22 mouse cellular contexts compared by ENCODE assay signal in genomic region chr1:154036729-154037270, GRCm38 (mm10).
DNase-seq lines count a peak whose midpoint lies in the region; ATAC-seq and TF ChIP-seq lines count a peak whose summit lies in the region.
"Had no signal": no experiment of that assay in that cellular context is flagged by ENCODE, and none has a peak within 500 bp of the region (broad histone marks: within the 10 kb centered on the region; RNA-seq: fewer than 3 reads in every experiment).

No protein-coding gene starts in this region.

- no peak for TF ChIP-seq EP300 in liver, embryonic 14.5 days (IDR thresholded peaks at IDR 0.05; ENCODE audit: low read depth)
- no peak for TF ChIP-seq EP300 in stomach, postnatal 0 days (optimal IDR thresholded peaks at IDR 0.05)

- H3K9me3 ChIP-seq in intestine, embryonic 15.5 days = no peaks in the 10 kb centered on the region
- no peaks in the 10 kb centered on the region for H3K9me3 ChIP-seq in intestine, postnatal 0 days (ENCODE audit: control insufficient read depth)
- no peaks in the 10 kb centered on the region for H3K9me3 ChIP-seq in liver, embryonic 14.5 days (ENCODE audit: control insufficient read depth, low read length)
- H3K9me3 ChIP-seq in stomach, postnatal 0 days (ENCODE audit: control insufficient read depth, low read length) = no peaks in the 10 kb centered on the region
- H3K9me3 ChIP-seq: embryonic facial prominence, embryonic 15.5 days; heart, embryonic 10.5 days; limb, embryonic 12.5 days; lung, embryonic 15.5 days had no signal

- DNase-seq in ZHBTc4 (ENCODE audit: low read depth, low spot score) = peak; percentile 89
- DNase-seq in liver, embryonic 14.5 days (ENCODE audit: low read depth in 3 of 3, low spot score in 3 of 3) = peak in 2 of 3 experiments; percentile 22 to 25
- DNase-seq in stomach, postnatal 0 days (ENCODE audit: low spot score) = peak; percentile 59
- DNase-seq in urinary bladder, postnatal 10 days (ENCODE audit: low spot score) = no peak
- no peak for DNase-seq in left cerebral cortex, postnatal 14 days (ENCODE audit: low spot score in 2 of 2)
- no peak for DNase-seq in cerebellum, adult 9-10 months
- DNase-seq: adrenal gland, postnatal 14 days; cerebellum, postnatal 36 days; gastrocnemius, postnatal 25 days; kidney, postnatal 14 days; lung, postnatal 4 days; right cerebral cortex, adult 18-20 months; thymus, postnatal 4 days had no signal

- intact Hi-C loops in left cerebral cortex, postnatal 14 days (cut with DNase I) = no loop called here

- H3K4me2 ChIP-seq in intestine, embryonic 15.5 days (replicated peaks) = no peak overlapping the region
- no peak overlapping the region for H3K4me2 ChIP-seq in intestine, postnatal 0 days (replicated peaks; ENCODE audit: low read depth)
- H3K4me2 ChIP-seq in liver, embryonic 14.5 days (ENCODE audit: low read depth) = no peak overlapping the region
- no peak overlapping the region for H3K4me2 ChIP-seq in stomach, postnatal 0 days (replicated peaks; ENCODE audit: low read depth)
- H3K4me2 ChIP-seq: embryonic facial prominence, embryonic 15.5 days; limb, embryonic 12.5 days; lung, embryonic 15.5 days had no signal

- no peak for TF ChIP-seq CTCF in intestine, postnatal 0 days (IDR thresholded peaks at IDR 0.05; ENCODE audit: low read depth)
- TF ChIP-seq CTCF in liver, embryonic 14.5 days (IDR thresholded peaks at IDR 0.05; ENCODE audit: low read depth) = no peak
- TF ChIP-seq CTCF in stomach, postnatal 0 days (IDR thresholded peaks at IDR 0.05; ENCODE audit: low read depth) = no peak

- ATAC-seq in intestine, embryonic 15.5 days = peak; percentile 51; the same call in 1 of the 2 replicates
- no peak for ATAC-seq in intestine, postnatal 0 days
- ATAC-seq in liver, embryonic 14.5 days (ENCODE audit: insufficient read depth) = no peak
- ATAC-seq in stomach, postnatal 0 days (ENCODE audit: low FRiP score, low TSS enrichment) = peak; percentile 43; the same call in 1 of the 2 replicates
- ATAC-seq: forebrain, embryonic 16.5 days; Patski had no signal

- no peak overlapping the region for H3K27ac ChIP-seq in intestine, embryonic 15.5 days
- H3K27ac ChIP-seq in intestine, postnatal 0 days (ENCODE audit: low read depth, low read length) = no peak overlapping the region
- H3K27ac ChIP-seq in liver, embryonic 14.5 days = no peak overlapping the region; the same call in 1 of the 2 replicates
- 0 out of 2 replicates have a peak overlapping the region, but pooled peaks have one; percentile 24 for H3K27ac ChIP-seq in stomach, postnatal 0 days (replicated peaks)
- H3K27ac ChIP-seq: embryonic facial prominence, embryonic 15.5 days; heart, embryonic 10.5 days; limb, embryonic 12.5 days; lung, embryonic 15.5 days had no signal

- no peaks in the 10 kb centered on the region for H3K27me3 ChIP-seq in intestine, embryonic 15.5 days (replicated peaks)
- no peaks in the 10 kb centered on the region for H3K27me3 ChIP-seq in intestine, postnatal 0 days (replicated peaks; ENCODE audit: control insufficient read depth, insufficient read depth, low read length)
- H3K27me3 ChIP-seq in liver, embryonic 14.5 days (ENCODE audit: control insufficient read depth, insufficient read depth, low read length) = no peaks in the 10 kb centered on the region
- H3K27me3 ChIP-seq in stomach, postnatal 0 days (ENCODE audit: control insufficient read depth, insufficient read depth, low read length) = no peaks in the 10 kb centered on the region
- H3K27me3 ChIP-seq: CH12.LX; embryonic facial prominence, embryonic 15.5 days; limb, embryonic 12.5 days; lung, embryonic 15.5 days had no signal

- no peaks in the 10 kb centered on the region for H3K36me3 ChIP-seq in intestine, embryonic 15.5 days
- no peaks in the 10 kb centered on the region for H3K36me3 ChIP-seq in intestine, postnatal 0 days (ENCODE audit: control insufficient read depth, insufficient read depth)
- H3K36me3 ChIP-seq in liver, embryonic 14.5 days (replicated peaks; ENCODE audit: control insufficient read depth, insufficient read depth, low read depth) = no peaks in the 10 kb centered on the region
- no peaks in the 10 kb centered on the region for H3K36me3 ChIP-seq in stomach, postnatal 0 days (ENCODE audit: control insufficient read depth, insufficient read depth, low read length)
- H3K36me3 ChIP-seq: embryonic facial prominence, embryonic 15.5 days; heart, embryonic 10.5 days; limb, embryonic 12.5 days; lung, embryonic 15.5 days had no signal

- WGBS in intestine, embryonic 15.5 days = 57% methylated on average over 4 of the region's 4 CpGs
- WGBS in intestine, postnatal 0 days = 48% methylated on average over 4 of the region's 4 CpGs
- WGBS in liver, embryonic 14.5 days (ENCODE audit: insufficient replicate concordance) = 48% methylated on average over 4 of the region's 4 CpGs
- 55% methylated on average over 4 of the region's 4 CpGs for WGBS in stomach, postnatal 0 days

- peaks cover 11% of the 10 kb centered on the region; the same call in 1 of the 2 replicates for H3K4me1 ChIP-seq in intestine, embryonic 15.5 days (replicated peaks)
- H3K4me1 ChIP-seq in intestine, postnatal 0 days (replicated peaks; ENCODE audit: control insufficient read depth, insufficient read depth, low read length) = peaks cover 6% of the 10 kb centered on the region
- H3K4me1 ChIP-seq in liver, embryonic 14.5 days (replicated peaks; ENCODE audit: control insufficient read depth in 2 of 2, insufficient read depth in 2 of 2, low read length in 1 of 2) = peaks cover 41 to 54% of the 10 kb centered on the region in 2 experiments
- no peaks in the 10 kb centered on the region for H3K4me1 ChIP-seq in stomach, postnatal 0 days (replicated peaks; ENCODE audit: control insufficient read depth, insufficient read depth)
- H3K4me1 ChIP-seq: embryonic facial prominence, embryonic 15.5 days; limb, embryonic 12.5 days had no signal

- no peak overlapping the region for H3K4me3 ChIP-seq in intestine, embryonic 15.5 days (replicated peaks)
- H3K4me3 ChIP-seq in intestine, postnatal 0 days (ENCODE audit: low read depth, low read length) = no peak overlapping the region
- no peak overlapping the region for H3K4me3 ChIP-seq in liver, embryonic 14.5 days (ENCODE audit: insufficient read depth in 1 of 2, low read depth in 2 of 2, low read length in 2 of 2)
- no peak overlapping the region for H3K4me3 ChIP-seq in stomach, postnatal 0 days (ENCODE audit: low read depth, low read length)
- H3K4me3 ChIP-seq: embryonic facial prominence, embryonic 15.5 days; heart, embryonic 10.5 days; limb, embryonic 12.5 days; lung, embryonic 15.5 days had no signal

- H3K9ac ChIP-seq in intestine, embryonic 15.5 days = no peak overlapping the region
- no peak overlapping the region for H3K9ac ChIP-seq in intestine, postnatal 0 days (ENCODE audit: low read depth, low read length)
- no peak overlapping the region for H3K9ac ChIP-seq in liver, embryonic 14.5 days (replicated peaks)
- no peak overlapping the region for H3K9ac ChIP-seq in stomach, postnatal 0 days (ENCODE audit: low read length)
- H3K9ac ChIP-seq: embryonic facial prominence, embryonic 15.5 days; limb, embryonic 12.5 days; lung, embryonic 15.5 days had no signal

Comparison
In these comparisons a context has a peak if more than half of its experiments do, and no peak if none do; other contexts are left out.
1. ATAC-seq: peak in intestine, embryonic 15.5 days (single experiment) and stomach, postnatal 0 days (single experiment); none in intestine, postnatal 0 days (single experiment) and liver, embryonic 14.5 days (single experiment).
2. DNase-seq: peak in ZHBTc4 (single experiment), liver, embryonic 14.5 days (2 of 3) and stomach, postnatal 0 days (single experiment); none in urinary bladder, postnatal 10 days (single experiment), left cerebral cortex, postnatal 14 days (0 of 2) and cerebellum, adult 9-10 months (single experiment).